Mouse (Mus musculus): Measurements from ENCODE around the gene Ctrb1. TPM values are rescaled to one million over a fixed set of nuclear protein-coding genes. Genes with fewer than 3 reads are reported as not detected.

Ctrb1 gene
- polyA plus RNA-seq, 1 experiment from 2014 or later: not detected

DNA sequence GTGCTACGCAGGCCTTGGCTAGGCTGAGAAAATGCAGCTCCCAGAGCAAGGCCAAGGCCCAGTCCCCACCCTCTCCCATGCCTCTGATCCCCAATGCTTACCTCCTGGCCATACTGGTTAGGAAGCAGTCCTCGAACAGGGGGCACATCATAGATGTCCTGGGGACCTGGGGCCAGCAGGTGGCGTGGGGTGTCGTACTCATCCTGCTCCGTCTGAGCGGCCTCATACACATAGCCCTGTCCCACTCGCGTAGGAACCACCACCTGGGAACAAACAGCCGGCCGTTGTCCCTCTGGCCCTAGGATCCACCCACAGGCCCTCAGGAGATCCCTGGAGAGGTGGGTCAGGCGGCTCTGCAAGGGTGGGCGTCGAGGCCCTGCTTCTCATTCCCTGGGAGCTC, 24.7 kb upstream of the Ctrb1 start:
- Histone ChIP-seq H3K4me2 (replicated peaks) (no peak overlapping the region), H3K27ac (peak overlapping the region; percentile 95; the same call in 1 of the 2 replicates), H3K4me3 (no peak overlapping the region), H3K9me3 (no peaks in the 10 kb centered on the region), H3K4me1 (peaks cover 38% of the 10 kb centered on the region), H3K36me3 (peaks cover 71% of the 10 kb centered on the region), H3K9ac (peak overlapping the region; percentile 26; the same call in 1 of the 2 replicates), H3K27me3 (replicated peaks) (no peaks in the 10 kb centered on the region)
- 85% methylated on average over 13 of the region's 13 CpGs for WGBS
- no peak for ATAC-seq (ENCODE audit: low FRiP score, low read depth)

DNA sequence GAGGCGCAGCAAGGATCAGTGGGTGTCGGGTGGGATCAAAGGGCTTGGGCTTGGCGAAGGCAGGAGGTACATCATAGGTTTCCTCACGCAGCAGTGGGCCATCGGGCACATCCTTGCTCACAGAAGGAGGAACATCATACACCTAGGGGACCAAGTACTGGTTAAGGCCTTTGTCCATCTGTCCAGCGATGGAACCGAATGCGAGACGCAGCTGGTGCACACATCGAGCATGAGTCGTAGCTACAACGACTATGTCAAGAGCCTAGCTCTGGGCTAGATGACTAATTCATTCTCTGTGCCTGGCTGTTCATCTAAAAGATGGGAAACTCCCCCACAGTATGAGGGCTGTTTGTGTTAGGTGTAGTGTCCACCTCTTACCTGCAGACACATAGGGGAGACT, 23.5 kb upstream of the Ctrb1 start:
- peaks cover 35% of the 10 kb centered on the region for H3K4me1 ChIP-seq
- H3K4me2 ChIP-seq (replicated peaks): no peak overlapping the region
- H3K27me3 ChIP-seq (replicated peaks): no peaks in the 10 kb centered on the region
- H3K27ac ChIP-seq: no peak overlapping the region
- H3K4me3 ChIP-seq: no peak overlapping the region
- 95% methylated on average over 12 of the region's 12 CpGs for WGBS
- no peak for ATAC-seq (ENCODE audit: low FRiP score, low read depth)
- H3K9ac ChIP-seq: no peak overlapping the region
- peaks cover 72% of the 10 kb centered on the region for H3K36me3 ChIP-seq
- no peaks in the 10 kb centered on the region for H3K9me3 ChIP-seq

DNA sequence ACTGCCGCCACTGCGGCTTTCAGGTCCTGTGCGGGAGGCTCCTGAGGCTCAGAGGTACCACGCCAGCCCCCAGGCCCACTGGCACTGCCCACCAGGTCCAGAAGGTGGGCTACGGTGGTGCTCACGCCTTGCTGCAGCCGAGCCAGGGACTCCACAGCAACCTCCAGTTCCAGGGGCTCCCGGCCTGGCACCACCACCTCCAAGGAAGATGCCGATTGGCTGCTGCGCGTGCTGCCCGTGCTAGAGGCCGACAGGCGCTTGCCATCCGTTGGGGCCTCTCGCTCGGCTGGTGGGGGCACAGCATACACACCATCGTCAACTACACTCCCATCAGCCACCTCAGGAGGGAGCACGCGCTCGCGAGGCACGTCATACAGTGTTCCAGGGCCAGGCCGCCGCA, 23.0 kb upstream of the Ctrb1 start:
- no peak overlapping the region for H3K27ac ChIP-seq
- H3K27me3 ChIP-seq (replicated peaks): no peaks in the 10 kb centered on the region
- ATAC-seq (ENCODE audit: low FRiP score, low read depth): no peak
- peaks cover 35% of the 10 kb centered on the region for H3K4me1 ChIP-seq
- WGBS: 93% methylated on average over 25 of the region's 25 CpGs
- H3K9me3 ChIP-seq: no peaks in the 10 kb centered on the region
- no peak overlapping the region for H3K4me3 ChIP-seq
- H3K36me3 ChIP-seq: peaks cover 76% of the 10 kb centered on the region
- no peak overlapping the region for H3K4me2 ChIP-seq (replicated peaks)
- no peak overlapping the region for H3K9ac ChIP-seq

DNA sequence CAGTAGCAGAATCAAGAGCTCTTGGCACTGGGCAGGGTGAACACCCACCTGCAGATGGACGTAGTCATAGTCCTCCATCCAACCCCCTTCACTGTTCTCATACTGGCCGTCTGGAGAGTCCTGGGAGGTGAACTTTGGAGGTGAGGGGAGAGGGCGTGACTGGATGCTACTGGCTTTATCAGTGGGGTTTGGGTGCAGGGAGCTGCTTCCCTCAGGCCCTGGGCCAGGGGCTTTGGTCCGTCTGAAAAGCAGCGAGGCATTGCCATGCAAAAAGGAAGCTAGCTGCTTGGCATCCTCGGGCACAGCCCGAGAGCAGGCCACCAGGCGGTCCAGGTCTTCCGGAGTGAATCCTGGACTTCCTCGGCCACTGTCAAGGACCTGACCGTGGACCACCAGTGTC, 22.5 kb upstream of the Ctrb1 start:
- no peak overlapping the region for H3K4me3 ChIP-seq
- peaks cover 80% of the 10 kb centered on the region for H3K36me3 ChIP-seq
- 93% methylated on average over 11 of the region's 11 CpGs for WGBS
- H3K27me3 ChIP-seq (replicated peaks): no peaks in the 10 kb centered on the region
- H3K9me3 ChIP-seq: no peaks in the 10 kb centered on the region
- H3K4me1 ChIP-seq: peaks cover 34% of the 10 kb centered on the region
- no peak overlapping the region for H3K4me2 ChIP-seq (replicated peaks)
- no peak overlapping the region for H3K27ac ChIP-seq
- no peak for ATAC-seq (ENCODE audit: low FRiP score, low read depth)
- H3K9ac ChIP-seq: no peak overlapping the region

DNA sequence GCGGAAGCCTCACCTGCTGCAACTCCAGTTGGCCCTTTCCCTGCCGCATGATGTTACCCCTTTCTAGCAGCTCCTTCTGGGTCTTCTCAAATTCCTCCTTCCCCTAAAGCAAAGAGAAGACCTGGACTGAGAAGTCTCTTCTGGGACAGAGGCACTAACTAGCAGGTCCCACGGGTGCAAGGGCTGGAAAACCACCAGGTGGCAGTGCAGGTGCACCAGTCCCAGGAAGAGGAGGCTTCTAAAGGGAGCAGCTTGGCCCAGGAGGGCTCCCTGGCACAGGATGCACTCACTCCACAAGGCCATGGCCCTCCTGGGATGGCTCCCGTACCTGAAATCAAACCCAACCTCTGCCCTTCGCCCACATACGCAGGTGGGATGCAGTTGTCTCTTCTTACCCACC, 21.8 kb upstream of the Ctrb1 start:
- H3K4me1 ChIP-seq: peaks cover 27% of the 10 kb centered on the region
- H3K9ac ChIP-seq: no peak overlapping the region
- H3K36me3 ChIP-seq: peaks cover 81% of the 10 kb centered on the region
- no peaks in the 10 kb centered on the region for H3K9me3 ChIP-seq
- WGBS: 82% methylated on average over 6 of the region's 6 CpGs
- no peaks in the 10 kb centered on the region for H3K27me3 ChIP-seq (replicated peaks)
- H3K27ac ChIP-seq: no peak overlapping the region
- ATAC-seq (ENCODE audit: low FRiP score, low read depth): no peak
- no peak overlapping the region for H3K4me2 ChIP-seq (replicated peaks)
- H3K4me3 ChIP-seq: no peak overlapping the region

DNA sequence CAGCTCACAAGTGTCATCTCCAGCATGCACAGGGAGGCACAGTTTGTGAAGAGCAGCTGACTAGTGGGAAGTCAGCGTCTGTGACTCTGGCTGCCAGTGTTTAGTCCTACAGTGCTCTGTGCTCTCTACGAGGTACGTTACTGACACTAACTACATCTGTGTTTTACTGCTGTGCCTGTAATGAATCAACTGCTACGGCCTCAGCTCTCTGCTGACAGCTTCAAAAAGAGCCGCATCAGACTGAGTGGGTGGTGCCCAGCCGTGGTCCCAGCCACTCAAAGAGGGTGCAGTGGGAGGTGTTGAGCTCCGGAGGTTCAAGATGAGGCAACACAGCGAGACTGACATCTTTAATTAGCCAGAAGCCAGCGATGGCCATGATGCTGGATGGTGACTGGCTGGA, 21.3 kb upstream of the Ctrb1 start:
- no peak for ATAC-seq (ENCODE audit: low FRiP score, low read depth)
- Histone ChIP-seq H3K27ac (no peak overlapping the region), H3K9ac (0 out of 2 replicates have a peak overlapping the region, but pooled peaks have one; percentile 5), H3K4me2 (replicated peaks) (no peak overlapping the region), H3K4me3 (no peak overlapping the region), H3K36me3 (peaks cover 81% of the 10 kb centered on the region), H3K27me3 (replicated peaks) (no peaks in the 10 kb centered on the region), H3K4me1 (peaks cover 23% of the 10 kb centered on the region), H3K9me3 (no peaks in the 10 kb centered on the region)
- 64% methylated on average over 9 of the region's 9 CpGs for WGBS

DNA sequence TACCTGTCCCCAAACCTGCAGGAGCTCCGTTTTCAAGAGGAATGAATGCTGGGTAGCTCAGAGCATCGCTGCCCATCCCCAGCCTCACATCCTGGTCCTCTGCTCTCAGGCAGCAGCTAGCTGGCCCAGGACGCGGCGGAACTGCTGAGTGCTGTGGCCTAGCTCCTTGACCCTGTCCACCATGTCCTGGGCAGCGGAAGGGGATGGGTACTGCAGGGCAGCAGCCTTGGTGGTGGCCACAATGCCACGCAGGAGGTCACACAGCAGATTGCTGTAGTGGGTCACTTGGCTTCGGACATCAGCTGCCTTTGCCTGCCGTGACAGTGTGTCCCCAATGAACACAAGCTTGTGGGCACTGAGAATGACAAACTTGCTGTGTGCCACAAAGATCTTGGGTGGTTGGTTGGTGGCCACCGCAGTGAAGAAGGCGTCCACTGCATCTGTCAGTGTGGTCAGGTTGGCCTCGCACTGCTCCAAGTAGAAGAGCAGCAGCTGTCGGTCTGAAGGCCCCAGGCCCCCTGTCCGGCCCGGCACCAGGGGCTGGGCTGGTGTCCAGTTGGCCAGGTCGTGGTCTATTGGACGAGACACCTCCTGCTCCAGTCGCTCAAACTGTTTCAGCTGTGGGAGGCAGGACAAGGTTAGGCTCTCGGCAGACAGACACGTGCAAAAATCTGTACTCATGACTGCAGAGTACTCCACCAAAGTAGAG, 20.1 kb upstream of the Ctrb1 start:
- Histone ChIP-seq H3K9ac (no peak overlapping the region), H3K27ac (no peak overlapping the region), H3K36me3 (peaks cover 76% of the 10 kb centered on the region), H3K9me3 (no peaks in the 10 kb centered on the region), H3K27me3 (replicated peaks) (no peaks in the 10 kb centered on the region), H3K4me1 (peaks cover 11% of the 10 kb centered on the region), H3K4me3 (no peak overlapping the region), H3K4me2 (replicated peaks) (no peak overlapping the region)
- no peak for ATAC-seq (ENCODE audit: low FRiP score, low read depth)
- WGBS: 92% methylated on average over 20 of the region's 20 CpGs

DNA sequence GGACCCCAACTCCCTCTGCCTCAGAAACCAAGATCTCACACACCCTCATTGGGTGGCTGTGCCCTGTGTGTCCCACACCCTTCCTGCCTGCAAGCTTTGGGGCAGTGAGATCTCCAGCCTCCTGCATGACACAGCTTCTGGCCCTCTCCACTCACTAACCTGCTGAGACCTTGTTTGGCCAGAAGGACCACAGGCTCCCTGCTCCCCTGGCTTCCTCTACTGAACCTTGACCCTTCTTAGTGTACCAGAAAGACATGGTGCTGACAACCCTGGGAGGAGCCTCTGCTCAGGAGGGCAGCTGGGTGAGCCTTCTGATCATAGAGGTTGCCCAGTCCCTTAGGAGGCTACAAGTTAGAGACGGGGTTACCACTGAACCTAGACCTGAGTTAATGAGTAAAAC, 18.4 kb upstream of the Ctrb1 start:
- Histone ChIP-seq H3K9me3 (no peaks in the 10 kb centered on the region), H3K36me3 (peaks cover 59% of the 10 kb centered on the region), H3K4me3 (no peak overlapping the region), H3K4me2 (replicated peaks) (no peak overlapping the region), H3K27me3 (replicated peaks) (no peaks in the 10 kb centered on the region), H3K4me1 (no peaks in the 10 kb centered on the region), H3K27ac (no peak overlapping the region), H3K9ac (no peak overlapping the region)
- WGBS: 83% methylated on average over 1 of the region's 1 CpGs
- no peak for ATAC-seq (ENCODE audit: low FRiP score, low read depth)

DNA sequence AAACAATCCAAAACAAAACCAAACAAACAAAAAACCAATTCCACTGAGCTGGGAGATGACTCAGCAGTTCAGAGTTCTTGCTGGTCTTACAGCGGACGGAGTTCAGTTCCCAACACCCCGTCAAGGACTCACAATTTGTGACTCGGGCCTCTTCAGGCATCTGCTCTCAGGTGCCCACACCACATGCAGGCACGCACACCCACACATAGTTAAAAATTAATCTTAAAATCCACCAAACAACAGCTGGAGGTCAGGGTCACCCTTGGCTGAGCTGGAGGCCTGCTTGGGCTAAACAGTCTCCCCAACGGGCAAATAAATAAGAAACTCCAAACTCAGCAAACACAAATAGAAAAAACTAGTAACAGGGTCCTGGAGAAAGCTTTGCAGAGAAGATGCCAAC, 17.5 kb upstream of the Ctrb1 start:
- no peak for ATAC-seq (ENCODE audit: low FRiP score, low read depth)
- 90% methylated on average over 6 of the region's 6 CpGs for WGBS
- H3K4me2 ChIP-seq (replicated peaks): no peak overlapping the region
- H3K27me3 ChIP-seq (replicated peaks): no peaks in the 10 kb centered on the region
- peaks cover 50% of the 10 kb centered on the region for H3K36me3 ChIP-seq
- H3K9ac ChIP-seq: no peak overlapping the region
- no peak overlapping the region for H3K27ac ChIP-seq
- H3K4me3 ChIP-seq: no peak overlapping the region
- H3K9me3 ChIP-seq: no peaks in the 10 kb centered on the region
- no peaks in the 10 kb centered on the region for H3K4me1 ChIP-seq

DNA sequence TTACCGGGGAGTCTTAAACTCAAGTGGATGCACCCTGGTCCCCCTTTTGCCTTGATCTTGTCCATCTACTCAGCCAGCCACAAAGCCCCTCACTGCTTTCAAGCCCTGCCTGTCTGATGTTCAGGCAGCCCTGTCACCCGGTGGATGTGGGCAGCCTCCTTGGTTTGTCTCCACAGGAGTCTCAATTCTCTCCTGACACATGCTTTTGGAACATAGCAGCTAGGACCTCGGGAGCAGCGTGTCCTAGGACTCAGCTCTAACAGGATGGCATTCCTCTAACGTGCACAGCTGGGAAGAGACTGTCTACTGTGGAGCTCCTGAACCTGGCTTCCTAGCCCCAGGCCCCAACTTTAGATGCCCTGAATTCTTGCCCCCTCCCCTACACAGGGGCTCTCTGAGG, 14.9 kb upstream of the Ctrb1 start:
- H3K27ac ChIP-seq: no peak overlapping the region
- no peaks in the 10 kb centered on the region for H3K9me3 ChIP-seq
- peaks cover 25% of the 10 kb centered on the region for H3K36me3 ChIP-seq
- no peak for ATAC-seq (ENCODE audit: low FRiP score, low read depth)
- H3K4me1 ChIP-seq: no peaks in the 10 kb centered on the region
- H3K27me3 ChIP-seq (replicated peaks): no peaks in the 10 kb centered on the region
- no peak overlapping the region for H3K9ac ChIP-seq
- H3K4me3 ChIP-seq: no peak overlapping the region
- no peak overlapping the region for H3K4me2 ChIP-seq (replicated peaks)
- WGBS: 70% methylated on average over 5 of the region's 5 CpGs

DNA sequence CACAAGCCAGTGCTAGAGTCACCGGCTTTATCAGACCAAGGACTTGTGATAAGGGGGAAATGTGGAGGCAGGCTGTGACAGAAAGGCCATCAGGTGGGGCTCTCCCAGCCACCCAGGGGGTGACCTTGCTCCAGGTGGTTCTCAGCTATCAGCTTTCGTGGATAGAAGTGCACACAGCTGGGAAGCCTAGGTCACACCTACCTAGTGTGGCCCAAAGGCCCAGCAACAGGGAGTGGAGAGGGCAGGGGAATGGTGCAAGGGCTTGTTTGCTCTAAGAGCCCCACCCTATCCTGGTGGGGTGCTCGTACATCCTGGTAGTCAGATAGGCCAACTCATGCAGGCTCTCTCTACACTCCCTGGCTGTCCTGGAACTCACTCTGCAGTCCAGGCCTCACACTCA, 14.4 kb upstream of the Ctrb1 start:
- H3K27ac ChIP-seq: no peak overlapping the region
- WGBS: 74% methylated on average over 3 of the region's 3 CpGs
- H3K36me3 ChIP-seq: peaks cover 20% of the 10 kb centered on the region
- no peaks in the 10 kb centered on the region for H3K9me3 ChIP-seq
- no peak overlapping the region for H3K9ac ChIP-seq
- no peak overlapping the region for H3K4me3 ChIP-seq
- no peaks in the 10 kb centered on the region for H3K27me3 ChIP-seq (replicated peaks)
- H3K4me2 ChIP-seq (replicated peaks): no peak overlapping the region
- ATAC-seq (ENCODE audit: low FRiP score, low read depth): no peak
- no peaks in the 10 kb centered on the region for H3K4me1 ChIP-seq

DNA sequence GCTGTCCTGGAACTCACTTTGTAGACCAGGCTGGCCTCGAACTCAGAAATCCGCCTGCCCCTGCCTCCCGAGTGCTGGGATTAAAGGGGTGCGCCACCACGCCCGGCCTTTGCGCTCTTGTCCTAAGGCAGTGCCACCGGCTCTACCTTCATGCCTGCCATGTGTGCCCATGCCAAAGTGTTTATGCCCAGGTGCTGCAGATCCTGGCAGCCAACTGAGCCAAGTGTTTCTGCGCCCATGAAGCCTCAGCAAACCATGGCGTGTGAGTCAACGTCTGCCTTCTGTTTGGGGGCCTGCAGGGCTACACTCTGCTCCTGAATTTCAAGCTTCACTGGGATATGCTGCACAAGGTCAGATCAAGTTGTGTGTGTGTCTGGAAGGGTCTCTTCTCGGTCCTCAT, 13.8 kb upstream of the Ctrb1 start:
- WGBS: 96% methylated on average over 12 of the region's 12 CpGs
- no peaks in the 10 kb centered on the region for H3K9me3 ChIP-seq
- no peaks in the 10 kb centered on the region for H3K4me1 ChIP-seq
- H3K27me3 ChIP-seq (replicated peaks): no peaks in the 10 kb centered on the region
- H3K4me2 ChIP-seq (replicated peaks): no peak overlapping the region
- H3K4me3 ChIP-seq: no peak overlapping the region
- ATAC-seq (ENCODE audit: low FRiP score, low read depth): no peak
- no peak overlapping the region for H3K9ac ChIP-seq
- H3K27ac ChIP-seq: no peak overlapping the region
- peaks cover 14% of the 10 kb centered on the region for H3K36me3 ChIP-seq

DNA sequence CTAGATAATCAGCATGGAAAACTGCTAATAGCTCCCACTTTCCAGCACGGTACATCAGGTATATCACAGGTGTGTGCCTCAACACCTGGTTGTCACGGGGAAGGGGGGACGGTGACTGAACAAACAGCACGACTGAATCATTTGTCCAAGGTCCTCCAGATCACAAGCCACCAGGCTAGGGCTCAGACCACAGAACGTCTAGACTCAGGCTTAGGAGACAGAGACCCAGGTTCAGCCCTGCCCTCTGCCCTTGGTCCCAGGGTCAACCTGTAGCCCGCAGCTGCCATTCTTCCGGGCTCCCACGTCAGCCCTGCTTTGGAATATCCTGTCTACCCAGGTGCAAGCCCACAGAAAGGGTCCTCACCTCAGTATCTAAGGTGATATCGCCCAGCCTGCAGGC, 10.6 kb upstream of the Ctrb1 start:
- Histone ChIP-seq H3K27me3 (replicated peaks) (no peaks in the 10 kb centered on the region), H3K9ac (no peak overlapping the region), H3K4me2 (replicated peaks) (no peak overlapping the region), H3K36me3 (no peaks in the 10 kb centered on the region), H3K4me1 (no peaks in the 10 kb centered on the region), H3K9me3 (no peaks in the 10 kb centered on the region), H3K27ac (no peak overlapping the region), H3K4me3 (no peak overlapping the region)
- no peak for ATAC-seq (ENCODE audit: low FRiP score, low read depth)
- 89% methylated on average over 9 of the region's 9 CpGs for WGBS

Measured in neural tube, embryonic 12.5 days (tissue).